In genomic region chr11:51763955-51764354, GRCm38 (mm10) we compare ENCODE assay signal across 8 mouse cellular contexts. TPM values are rescaled to one million over a fixed set of nuclear protein-coding genes. Genes with fewer than 3 reads are reported as not detected.
DNase-seq lines count a peak whose midpoint lies in the region; ATAC-seq lines count a peak whose summit lies in the region.

No protein-coding gene starts in this region.

- H3K27me3 ChIP-seq in kidney, embryonic 16.5 days (ENCODE audit: insufficient read depth, low read length), result 0 out of 2 replicates have a peak, but pooled peaks cover 3% of the 10 kb centered on the region
- no peaks in the 10 kb centered on the region; the same call in 1 of the 2 replicates for H3K27me3 ChIP-seq in embryonic facial prominence, embryonic 12.5 days
- no peaks in the 10 kb centered on the region for H3K27me3 ChIP-seq in intestine, embryonic 16.5 days (replicated peaks; ENCODE audit: control insufficient read depth, insufficient read depth, low read length)

- peak overlapping the region; percentile 100 for H3K4me3 ChIP-seq in kidney, embryonic 16.5 days (ENCODE audit: low read length)
- H3K4me3 ChIP-seq in embryonic facial prominence, embryonic 12.5 days, result peak overlapping the region; percentile 80
- peak overlapping the region; percentile 98 for H3K4me3 ChIP-seq in intestine, embryonic 16.5 days (ENCODE audit: low read length)

- WGBS in kidney, embryonic 16.5 days, result 5% methylated on average over 13 of the region's 13 CpGs
- WGBS in embryonic facial prominence, embryonic 12.5 days, result 6% methylated on average over 13 of the region's 13 CpGs
- WGBS in intestine, embryonic 16.5 days, result 3% methylated on average over 13 of the region's 13 CpGs

- no peak overlapping the region for H3K27ac ChIP-seq in kidney, embryonic 16.5 days (ENCODE audit: low read length)
- H3K27ac ChIP-seq in embryonic facial prominence, embryonic 12.5 days, result no peak overlapping the region
- peak overlapping the region; percentile 65 for H3K27ac ChIP-seq in intestine, embryonic 16.5 days (ENCODE audit: low read length)

- no peak for DNase-seq in kidney, adult 9 months
- no peak for DNase-seq in urinary bladder, postnatal 14 days (ENCODE audit: low spot score)
- no peak for DNase-seq in gastrocnemius, postnatal 14 days
- no peak for DNase-seq in layer of hippocampus, postnatal 10 days (ENCODE audit: low spot score in 2 of 2)

- H3K9me3 ChIP-seq in kidney, embryonic 16.5 days (ENCODE audit: low read length), result no peaks in the 10 kb centered on the region
- no peaks in the 10 kb centered on the region for H3K9me3 ChIP-seq in embryonic facial prominence, embryonic 12.5 days
- H3K9me3 ChIP-seq in intestine, embryonic 16.5 days (ENCODE audit: control insufficient read depth, low read length), result no peaks in the 10 kb centered on the region

- peak overlapping the region; percentile 87 for H3K4me2 ChIP-seq in kidney, embryonic 16.5 days (replicated peaks; ENCODE audit: low read depth, low read length)
- H3K4me2 ChIP-seq in embryonic facial prominence, embryonic 12.5 days (replicated peaks), result peak overlapping the region; percentile 90
- peak overlapping the region; percentile 73 for H3K4me2 ChIP-seq in intestine, embryonic 16.5 days (ENCODE audit: low read depth, low read length)

- intact Hi-C loops in gastrocnemius, postnatal 14 days (cut with DNase I; ENCODE audit: low total_unique reads), result no loop called here

- peak overlapping the region; percentile 92 for H3K9ac ChIP-seq in kidney, embryonic 16.5 days (replicated peaks; ENCODE audit: low read length)
- H3K9ac ChIP-seq in embryonic facial prominence, embryonic 12.5 days, result peak overlapping the region; percentile 77
- H3K9ac ChIP-seq in intestine, embryonic 16.5 days (ENCODE audit: low read depth, low read length), result peak overlapping the region; percentile 95

- ATAC-seq in kidney, embryonic 16.5 days (ENCODE audit: low FRiP score, low TSS enrichment), result peak; percentile 19; the same call in 1 of the 2 replicates
- no peak for ATAC-seq in embryonic facial prominence, embryonic 12.5 days (ENCODE audit: insufficient number of reproducible peaks, insufficient read depth, low FRiP score, low TSS enrichment)
- no peak for ATAC-seq in intestine, embryonic 16.5 days
- ATAC-seq in monocyte, adult 5-6 weeks (replicated peaks; ENCODE audit: insufficient number of reproducible peaks, low FRiP score, low TSS enrichment, poor library complexity, severe bottlenecking), result 0 out of 2 replicates have a peak, but pooled peaks have one; percentile 9

- no peaks in the 10 kb centered on the region for H3K36me3 ChIP-seq in kidney, embryonic 16.5 days (ENCODE audit: insufficient read depth, low read length)
- H3K36me3 ChIP-seq in embryonic facial prominence, embryonic 12.5 days, result no peaks in the 10 kb centered on the region
- H3K36me3 ChIP-seq in intestine, embryonic 16.5 days (ENCODE audit: control insufficient read depth, insufficient read depth, low read length), result no peaks in the 10 kb centered on the region

- H3K4me1 ChIP-seq in kidney, embryonic 16.5 days (ENCODE audit: insufficient read depth, low read length), result peaks cover 15% of the 10 kb centered on the region
- H3K4me1 ChIP-seq in embryonic facial prominence, embryonic 12.5 days, result peaks cover 8% of the 10 kb centered on the region; the same call in 1 of the 2 replicates
- peaks cover 9% of the 10 kb centered on the region; the same call in 1 of the 2 replicates for H3K4me1 ChIP-seq in intestine, embryonic 16.5 days (ENCODE audit: control insufficient read depth, insufficient read depth, low read length)

RNA-seq across cellular contexts. Expression of gene Sar1b, which starts 0.5 kb away (rescaled TPM):
- 109 and 113 TPM in 2 replicates for polyA plus RNA-seq in kidney, embryonic 16.5 days (2015; fragmentation: Nextera tagmentation; extraction: Ambion mirVana)
- polyA plus RNA-seq in embryonic facial prominence, embryonic 12.5 days (2016; fragmentation: Nextera tagmentation; extraction: Ambion mirVana), result 91.6 and 93.1 TPM in 2 replicates
- 218 and 226 TPM in 2 replicates for polyA plus RNA-seq in intestine, embryonic 16.5 days (2015; fragmentation: Nextera tagmentation; extraction: Ambion mirVana)
- 42.1 to 64.1 TPM (median 44.8 TPM) in 3 replicates for total RNA-seq in monocyte, adult 5-6 weeks (2017)
- 100 to 1,000 TPM; 212 to 254 TPM for total RNA-seq in gastrocnemius, postnatal 14 days (2021)
- 10 to 100 TPM; 75.5 to 82.7 TPM for total RNA-seq in layer of hippocampus, postnatal 10 days (2021)

RNA-seq across cellular contexts. Expression of gene Sec24a, which starts 0.5 kb away (rescaled TPM):
- polyA plus RNA-seq in kidney, embryonic 16.5 days (2015; fragmentation: Nextera tagmentation; extraction: Ambion mirVana), result 11.7 and 15.7 TPM in 2 replicates
- polyA plus RNA-seq in embryonic facial prominence, embryonic 12.5 days (2016; fragmentation: Nextera tagmentation; extraction: Ambion mirVana), result 14.6 and 15.1 TPM in 2 replicates
- 21.2 and 27.6 TPM in 2 replicates for polyA plus RNA-seq in intestine, embryonic 16.5 days (2015; fragmentation: Nextera tagmentation; extraction: Ambion mirVana)
- 7.2 to 16.2 TPM (median 9.8 TPM) in 3 replicates for total RNA-seq in monocyte, adult 5-6 weeks (2017)
- total RNA-seq in gastrocnemius, postnatal 14 days (2021), result 10 to 100 TPM; 22.9 to 35.1 TPM
- 10 to 100 TPM; 24.8 to 25.8 TPM for total RNA-seq in layer of hippocampus, postnatal 10 days (2021)

Comparison
In these comparisons a context has a peak if more than half of its experiments do, and no peak if none do; other contexts are left out.
1. ATAC-seq: peak in kidney, embryonic 16.5 days (single experiment) and monocyte, adult 5-6 weeks (single experiment); none in embryonic facial prominence, embryonic 12.5 days (single experiment) and intestine, embryonic 16.5 days (single experiment).
2. Peak in every context shown above with its lines, with median percentiles within 50 percentile points of each other: H3K4me2 ChIP-seq, H3K4me3 ChIP-seq and H3K9ac ChIP-seq.